Mouse (Mus musculus): Measurements from ENCODE around the gene Dchs1.
"Not testable (repeated sequence)": the region's sequence is repeated elsewhere in the genome, so short reads cannot be mapped to it uniquely, and the experiment has no call there.

Dchs1 gene

DNA sequence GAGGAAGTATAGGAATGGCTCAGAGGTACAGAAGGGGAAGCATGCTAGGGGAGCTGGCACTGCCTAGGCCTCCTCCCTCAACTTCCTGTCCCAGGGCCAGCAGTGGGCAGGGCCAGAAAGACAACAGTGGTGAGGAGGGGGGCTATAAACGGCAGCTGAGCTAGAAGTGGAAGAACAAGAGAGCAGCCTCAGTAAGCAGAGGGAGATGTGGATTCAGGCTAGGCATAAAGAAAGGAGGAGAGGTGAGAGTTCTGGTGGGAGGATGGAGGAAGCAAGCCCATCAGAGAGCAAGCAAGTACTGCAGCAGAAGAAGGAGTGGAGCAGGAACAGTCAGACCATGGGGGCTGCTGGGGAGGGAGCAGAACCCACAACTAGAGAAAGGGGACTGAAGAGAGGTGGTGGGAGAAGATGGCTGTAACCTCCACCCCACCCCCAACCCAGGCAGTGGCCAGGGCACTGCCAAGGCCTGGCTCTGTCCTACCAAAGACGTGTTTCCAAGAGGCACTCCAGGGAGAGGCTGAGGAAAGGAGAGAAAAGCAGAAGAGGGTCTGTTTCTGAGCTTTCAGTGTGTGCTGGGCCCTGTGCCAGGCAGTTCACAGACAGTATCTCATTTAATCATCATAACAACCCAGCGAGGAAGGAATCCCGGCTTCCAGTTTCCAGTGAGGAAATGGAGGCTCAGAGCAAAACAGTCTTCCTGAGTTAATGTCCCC lies 8.7 kb downstream of the Dchs1 start:
- peak; percentile 56 for DNase-seq

- peak; percentile 8 for DNase-seq
These were observed 9.5 kb downstream of the Dchs1 start for GRCm38 (mm10) chr7:105777797-105778552.

GRCm38 (mm10) chr7:105777316-105777715 lies 10.1 kb downstream of the Dchs1 start:
- DNase-seq, result no peak

DNA sequence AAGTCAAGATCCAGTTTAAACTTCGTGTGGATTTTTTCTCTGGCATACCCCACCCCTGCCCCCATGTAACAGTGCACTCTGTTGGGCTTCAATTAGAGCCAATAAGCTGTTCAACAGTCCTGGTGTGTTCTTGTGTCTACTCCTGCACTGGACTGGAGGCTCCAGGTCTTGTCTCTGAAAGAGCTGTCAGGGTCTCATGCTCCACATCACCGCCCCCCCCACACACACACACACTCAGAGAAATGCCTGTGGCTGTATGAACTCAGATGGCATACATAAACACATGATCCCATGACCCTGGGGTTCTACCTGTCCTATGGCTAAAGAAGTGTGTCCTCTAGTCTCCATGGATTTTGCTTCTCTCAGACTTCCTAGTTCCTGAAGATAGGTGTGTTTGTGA lies 11.4 kb downstream of the Dchs1 start:
- DNase-seq, result no peak

GRCm38 (mm10) chr7:105774661-105775060 lies 12.8 kb downstream of the Dchs1 start:
- DNase-seq, result no peak

DNA sequence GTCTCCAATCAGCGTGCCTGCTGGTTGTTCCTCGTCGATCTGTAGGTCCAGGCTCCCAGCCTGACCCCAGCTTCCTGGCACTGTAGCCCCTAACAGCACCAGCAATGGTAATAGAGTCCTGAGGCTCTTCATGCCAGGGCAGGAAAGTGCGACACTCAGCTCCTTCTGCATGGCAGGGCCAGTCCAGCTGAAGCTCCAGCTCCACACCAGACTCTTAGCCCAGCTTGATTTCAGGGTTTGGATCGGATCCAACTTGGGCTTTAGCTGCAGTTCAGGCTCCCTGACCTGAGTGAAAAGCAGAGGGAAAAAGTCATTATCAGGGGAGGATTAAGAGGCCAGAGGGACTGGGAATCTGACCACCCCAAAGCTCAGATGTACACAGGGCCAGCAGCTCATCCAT lies 14.4 kb downstream of the Dchs1 start:
- no peak for DNase-seq

- DNase-seq, result no peak
These were observed 15.1 kb downstream of the Dchs1 start for GRCm38 (mm10) chr7:105772331-105772730.

DNA sequence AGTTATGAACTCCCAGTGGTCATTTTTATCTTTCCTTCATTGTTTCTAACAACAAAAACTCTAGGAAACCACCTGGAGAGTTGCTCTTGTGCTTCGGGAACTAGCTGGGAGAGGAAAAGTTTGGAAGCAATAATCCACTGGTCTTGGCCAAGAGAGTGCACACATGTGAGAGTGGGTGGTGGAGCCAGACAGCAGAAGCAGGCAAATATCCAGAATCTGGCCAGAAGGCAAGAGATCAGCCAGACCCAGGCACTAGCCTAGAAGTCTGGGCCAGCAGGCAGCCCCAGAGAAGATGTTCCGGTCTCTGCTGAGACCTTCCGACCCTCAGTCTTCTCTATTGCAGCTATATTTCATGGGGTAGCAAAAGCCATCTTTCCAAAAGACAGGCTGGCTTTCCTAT lies 17.5 kb downstream of the Dchs1 start:
- no peak for DNase-seq

GRCm38 (mm10) chr7:105767729-105768165 lies 19.7 kb downstream of the Dchs1 start:
- no peak for DNase-seq

- DNase-seq, result no peak
These were observed 23.1 kb downstream of the Dchs1 start for GRCm38 (mm10) chr7:105764331-105764730.

- DNase-seq, result no peak
These were observed 24.8 kb downstream of the Dchs1 start for GRCm38 (mm10) chr7:105762517-105763270.

DNA sequence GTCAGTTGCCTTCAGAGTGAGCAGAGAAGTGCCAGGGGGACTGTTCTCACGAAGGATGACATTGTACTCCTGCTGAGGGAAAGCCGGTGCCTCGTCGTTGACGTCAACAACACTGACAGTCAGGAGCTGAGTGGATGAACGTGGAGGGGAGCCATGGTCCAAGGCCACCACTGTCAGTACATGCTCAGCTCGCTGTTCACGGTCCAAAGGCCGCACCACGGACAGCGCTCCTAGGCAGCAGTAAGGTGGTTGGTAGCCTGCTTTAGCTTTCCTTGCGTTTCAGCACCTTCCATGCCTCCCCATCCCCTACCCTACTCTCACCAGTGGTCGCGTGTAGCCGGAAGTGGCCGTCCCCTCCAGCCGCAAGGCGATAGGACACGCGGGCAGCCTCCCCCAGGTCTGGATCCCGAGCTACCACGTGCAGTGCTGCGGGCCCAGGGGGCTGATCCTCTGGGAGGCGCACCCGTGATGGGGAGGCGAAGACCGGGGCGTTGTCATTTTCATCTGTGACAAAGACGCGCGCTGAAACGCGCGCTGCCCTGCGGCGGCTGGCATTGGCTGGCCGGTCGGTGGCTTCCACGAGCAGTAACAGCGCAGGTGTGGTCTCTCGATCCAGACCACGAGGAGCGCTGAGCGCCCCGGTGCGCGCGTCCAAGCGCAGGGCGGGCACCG lies 25.5 kb downstream of the Dchs1 start:
- no peak for DNase-seq

GRCm38 (mm10) chr7:105753281-105753680 lies 34.2 kb downstream of the Dchs1 start:
- no peak for DNase-seq

- no peak for DNase-seq
These were observed 34.7 kb downstream of the Dchs1 start for GRCm38 (mm10) chr7:105752716-105753115.

- peak; percentile 92 for DNase-seq
These were observed 35.7 kb downstream of the Dchs1 start, which contains the start of gene Tpp1 for GRCm38 (mm10) chr7:105751491-105752433. Gene Tpp1 (minus strand): TSS chr7:105752235.

GRCm38 (mm10) chr7:105747776-105748175 lies 39.7 kb downstream of the Dchs1 start:
- DNase-seq, result no peak

- peak; percentile 91 for DNase-seq
These were observed 43.4 kb downstream of the Dchs1 start, which contains the start of gene Taf10 for GRCm38 (mm10) chr7:105743926-105744590. Gene Taf10 (minus strand): TSS chr7:105744361.

- not testable (repeated sequence) for DNase-seq
These were observed 44.1 kb downstream of the Dchs1 start for GRCm38 (mm10) chr7:105743246-105743925.

GRCm38 (mm10) chr7:105742539-105743215 lies 44.8 kb downstream of the Dchs1 start:
- DNase-seq, result not testable (repeated sequence)

GRCm38 (mm10) chr7:105741978-105742377 lies 45.5 kb downstream of the Dchs1 start:
- no peak for DNase-seq

Measured in thymus, postnatal 25 days (tissue).